Mouse (Mus musculus) R1 (cell line): ENCODE data around the gene Rassf10.
"Not testable (repeated sequence)": the region's sequence is repeated elsewhere in the genome, so short reads cannot be mapped to it uniquely, and the experiment has no call there.

Experiments used
- DNase-seq: peaks from one replicate; pipeline ENCODE4 v3.0.0-alpha.2; 2018; ENCODE audit warnings: low read depth, low spot score

Rassf10 gene

GRCm38 (mm10) chr7:112953777-112954291 lies at the start of gene Rassf10:
Rassf10 (plus strand) TSS chr7:112953962.
- DNase-seq, result peak; percentile 86

- no peak for DNase-seq
These were observed 46.9 kb upstream of the Rassf10 start for GRCm38 (mm10) chr7:112906848-112907247.

GRCm38 (mm10) chr7:112907468-112907867 lies 46.3 kb upstream of the Rassf10 start:
- DNase-seq, result no peak

GRCm38 (mm10) chr7:112909164-112909563 lies 44.6 kb upstream of the Rassf10 start:
- DNase-seq, result no peak

GRCm38 (mm10) chr7:112912969-112913368 lies 40.8 kb upstream of the Rassf10 start:
- DNase-seq, result no peak

GRCm38 (mm10) chr7:112915571-112915970 lies 38.2 kb upstream of the Rassf10 start:
- no peak for DNase-seq

GRCm38 (mm10) chr7:112917613-112918278 lies 36.0 kb upstream of the Rassf10 start:
- DNase-seq, result no peak

GRCm38 (mm10) chr7:112918279-112918991 lies 35.3 kb upstream of the Rassf10 start:
- DNase-seq, result peak; percentile 46

- DNase-seq, result peak; percentile 63
These were observed 33.9 kb upstream of the Rassf10 start for GRCm38 (mm10) chr7:112919845-112920244.

- DNase-seq, result no peak
These were observed 31.0 kb upstream of the Rassf10 start for GRCm38 (mm10) chr7:112922801-112923200.

GRCm38 (mm10) chr7:112923712-112924111 lies 30.1 kb upstream of the Rassf10 start:
- no peak for DNase-seq

GRCm38 (mm10) chr7:112930669-112931068 lies 23.1 kb upstream of the Rassf10 start:
- DNase-seq, result no peak

GRCm38 (mm10) chr7:112935876-112936275 lies 17.9 kb upstream of the Rassf10 start:
- not testable (repeated sequence) for DNase-seq

- DNase-seq, result no peak
These were observed 16.7 kb upstream of the Rassf10 start for GRCm38 (mm10) chr7:112937089-112937488.

GRCm38 (mm10) chr7:112938959-112939358 lies 14.8 kb upstream of the Rassf10 start:
- no peak for DNase-seq

- no peak for DNase-seq
These were observed 11.2 kb upstream of the Rassf10 start for GRCm38 (mm10) chr7:112942567-112942966.

- no peak for DNase-seq
These were observed 10.7 kb upstream of the Rassf10 start for GRCm38 (mm10) chr7:112943056-112943455.

GRCm38 (mm10) chr7:112946706-112947105 lies 7.1 kb upstream of the Rassf10 start:
- no peak for DNase-seq

GRCm38 (mm10) chr7:112954351-112955102 lies 765 bp downstream of the Rassf10 start:
- peak; percentile 51 for DNase-seq

- peak; percentile 57 for DNase-seq
These were observed 1.5 kb downstream of the Rassf10 start for GRCm38 (mm10) chr7:112955103-112955827.

- no peak for DNase-seq
These were observed 2.2 kb downstream of the Rassf10 start for GRCm38 (mm10) chr7:112955955-112956354.
